Mouse (Mus musculus): ENCODE measurements around the gene Sac3d1.

DNA sequence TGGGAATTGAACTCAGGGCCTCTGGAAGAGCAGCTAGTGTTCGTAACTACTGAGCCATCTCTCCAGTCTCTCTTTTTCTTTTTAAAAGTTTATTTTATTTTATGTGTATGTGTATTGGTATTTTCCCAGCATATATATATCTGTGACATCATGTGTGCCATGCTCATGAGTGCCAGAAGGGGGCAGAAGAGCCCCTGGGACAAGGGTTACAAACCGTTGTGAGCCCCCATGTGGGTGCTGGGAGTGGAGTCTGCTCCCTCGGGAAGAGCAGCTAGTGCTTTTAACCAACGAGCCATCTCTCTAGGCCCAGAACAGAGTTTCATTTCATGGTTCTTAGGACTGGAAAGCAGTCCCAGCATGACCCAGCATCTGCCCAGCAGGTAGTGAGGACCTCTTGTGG lies 48.3 kb upstream of the Sac3d1 start:
- TF ChIP-seq CTCF (IDR thresholded peaks at IDR 0.05; ENCODE audit: extremely low read depth, insufficient read length, insufficient replicate concordance, low read depth, low read length) (peak; percentile 54; the same call in 1 of the 2 replicates), POLR2A (IDR thresholded peaks at IDR 0.05; ENCODE audit: low read depth, low read length) (no peak)

Data from small intestine, adult 2 months (tissue).